Mouse (Mus musculus) naive thymus-derived CD4-positive, alpha-beta T cell, adult 2 months (primary cell): ENCODE measurements around the gene Ube2m.
A peak's percentile ranks its signal among the peaks of the same experiment; 100 is the strongest.

Source experiments
- DNase-seq: peaks from one replicate; pipeline ENCODE4 v3.0.0-alpha.2; 2011; ENCODE audit warnings: low read depth

The Ube2m gene

GRCm38 (mm10) chr7:13037901-13038555, at the start of gene Ube2m:
Gene Ube2m, minus strand, starts transcription at chr7:13038275.
- peak; percentile 100 for DNase-seq

GRCm38 (mm10) chr7:13072293-13072692, 34.2 kb upstream of the Ube2m start:
- no peak for DNase-seq

- DNase-seq = peak; percentile 55
Measured at GRCm38 (mm10) chr7:13063399-13063798, 25.3 kb upstream of the Ube2m start.

GRCm38 (mm10) chr7:13059536-13059935, 21.5 kb upstream of the Ube2m start:
- DNase-seq = no peak

GRCm38 (mm10) chr7:13056913-13057700, 19.0 kb upstream of the Ube2m start:
- no peak for DNase-seq

- DNase-seq = peak; percentile 97
Measured at GRCm38 (mm10) chr7:13054287-13055010, 16.4 kb upstream of the Ube2m start, which contains the start of gene Mzf1. Gene Mzf1, minus strand, starts transcription at chr7:13054764.

- DNase-seq = no peak
Measured at GRCm38 (mm10) chr7:13053961-13054286, 15.8 kb upstream of the Ube2m start.

- DNase-seq = no peak
Measured at GRCm38 (mm10) chr7:13053501-13053900, 15.4 kb upstream of the Ube2m start.

GRCm38 (mm10) chr7:13053001-13053400, 14.9 kb upstream of the Ube2m start:
- no peak for DNase-seq

- DNase-seq = peak; percentile 86
Measured at GRCm38 (mm10) chr7:13046084-13046483, 8.0 kb upstream of the Ube2m start.

GRCm38 (mm10) chr7:13044254-13044625, 6.2 kb upstream of the Ube2m start:
- no peak for DNase-seq

GRCm38 (mm10) chr7:13043445-13044253, 5.6 kb upstream of the Ube2m start:
- no peak for DNase-seq

GRCm38 (mm10) chr7:13043120-13043444, 5.0 kb upstream of the Ube2m start:
- no peak for DNase-seq

- no peak for DNase-seq
Measured at GRCm38 (mm10) chr7:13042511-13042910, 4.4 kb upstream of the Ube2m start.

GRCm38 (mm10) chr7:13041256-13041655, 3.2 kb upstream of the Ube2m start:
- DNase-seq = no peak

- DNase-seq = no peak
Measured at GRCm38 (mm10) chr7:13039181-13039580, 1.1 kb upstream of the Ube2m start.

GRCm38 (mm10) chr7:13038621-13039169, 620 bp upstream of the Ube2m start:
- DNase-seq = no peak

GRCm38 (mm10) chr7:13037366-13037765, 709 bp downstream of the Ube2m start:
- DNase-seq = no peak

GRCm38 (mm10) chr7:13036806-13037205, 1.3 kb downstream of the Ube2m start:
- no peak for DNase-seq

- no peak for DNase-seq
Measured at GRCm38 (mm10) chr7:13035211-13035855, 2.7 kb downstream of the Ube2m start.
